Mouse (Mus musculus): ENCODE results near the gene Taar3.

GRCm38 (mm10) chr10:23951714-23952113 is 2.4 kb downstream of the Taar3 start:
- no peak for TF ChIP-seq GATA1 (IDR thresholded peaks at IDR 0.05; ENCODE audit: borderline replicate concordance, low read length)
- no peak for TF ChIP-seq FLI1 (IDR thresholded peaks at IDR 0.05; ENCODE audit: low read length)

All from megakaryocyte, embryonic 14.5 days (primary cell).